Mouse (Mus musculus) lung, postnatal 4 days (tissue): Measurements from ENCODE around the gene Snx30.
A peak's percentile ranks its signal among the peaks of the same experiment; 100 is the strongest.

Source experiments
- DNase-seq, 2 experiments: peaks; one replicate each; pipeline ENCODE4 v3.0.0; 2021

Snx30 gene

GRCm38 (mm10) chr4:59825634-59826033 is 20.0 kb downstream of the Snx30 start:
- DNase-seq: no peak

GRCm38 (mm10) chr4:59826381-59826780 is 20.7 kb downstream of the Snx30 start:
- DNase-seq: no peak

GRCm38 (mm10) chr4:59829072-59829471 is 23.4 kb downstream of the Snx30 start:
- no peak for DNase-seq

GRCm38 (mm10) chr4:59831038-59831437 is 25.4 kb downstream of the Snx30 start:
- DNase-seq: peak in 1 of 2 experiments; percentile 42

- DNase-seq: no peak
Measured at GRCm38 (mm10) chr4:59832810-59833209, 27.2 kb downstream of the Snx30 start.

GRCm38 (mm10) chr4:59837659-59838058 is 32.0 kb downstream of the Snx30 start:
- peak; percentile 53 to 69 for DNase-seq

- no peak for DNase-seq
Measured at GRCm38 (mm10) chr4:59844460-59845244, 39.0 kb downstream of the Snx30 start.

GRCm38 (mm10) chr4:59845245-59845637 is 39.6 kb downstream of the Snx30 start:
- no peak for DNase-seq

- DNase-seq: no peak
Measured at GRCm38 (mm10) chr4:59847447-59847846, 41.8 kb downstream of the Snx30 start.

GRCm38 (mm10) chr4:59850181-59850580 is 44.5 kb downstream of the Snx30 start:
- peak; percentile 75 to 83 for DNase-seq

- no peak for DNase-seq
Measured at GRCm38 (mm10) chr4:59850886-59851623, 45.4 kb downstream of the Snx30 start.

- no peak for DNase-seq
Measured at GRCm38 (mm10) chr4:59853155-59853554, 47.5 kb downstream of the Snx30 start.

GRCm38 (mm10) chr4:59859693-59860425 is 54.2 kb downstream of the Snx30 start:
- peak; percentile 18 to 52 for DNase-seq

- no peak for DNase-seq
Measured at GRCm38 (mm10) chr4:59860431-59860830, 54.8 kb downstream of the Snx30 start.

- no peak for DNase-seq
Measured at GRCm38 (mm10) chr4:59861871-59862270, 56.2 kb downstream of the Snx30 start.

- DNase-seq: no peak
Measured at GRCm38 (mm10) chr4:59862335-59862734, 56.7 kb downstream of the Snx30 start.

GRCm38 (mm10) chr4:59863869-59864268 is 58.2 kb downstream of the Snx30 start:
- DNase-seq: peak in 1 of 2 experiments; percentile 53

- peak in 1 of 2 experiments; percentile 10 for DNase-seq
Measured at GRCm38 (mm10) chr4:59868086-59868485, 62.4 kb downstream of the Snx30 start.

- peak; percentile 45 for DNase-seq
Measured at GRCm38 (mm10) chr4:59869488-59870057, 63.9 kb downstream of the Snx30 start.

GRCm38 (mm10) chr4:59870433-59870832 is 64.8 kb downstream of the Snx30 start:
- peak in 1 of 2 experiments; percentile 5 for DNase-seq

- peak; percentile 62 to 86 for DNase-seq
Measured at GRCm38 (mm10) chr4:59870859-59871591, 65.4 kb downstream of the Snx30 start.

- DNase-seq: no peak
Measured at GRCm38 (mm10) chr4:59873240-59873639, 67.6 kb downstream of the Snx30 start.
